Mouse (Mus musculus): ENCODE data around the gene Cd55. TPM values are rescaled to one million over a fixed set of nuclear protein-coding genes. Genes with fewer than 3 reads are reported as not detected.
"Not testable (repeated sequence)": the region's sequence is repeated elsewhere in the genome, so short reads cannot be mapped to it uniquely, and the experiment has no call there.

The Cd55 gene
- 1 to 10 TPM; 6.8 to 8.8 TPM for total RNA-seq (2021)
- long read RNA-seq, experiment 1, partial matches to known transcripts, result 0 of 3 reads
- long read RNA-seq, experiment 1, other reads (novel, unspliced or antisense), result 1 of 3 reads
- long read RNA-seq, experiment 2, partial matches to known transcripts, result 1 of 5 reads
- long read RNA-seq, experiment 2, other reads (novel, unspliced or antisense), result 0 of 5 reads

GRCm38 (mm10) chr1:130462084-130462861, at the start of gene Cd55:
TSS of gene Cd55 (minus strand) at chr1:130462744.
- DNase-seq (ENCODE audit: low spot score in 2 of 2), result peak; percentile 83 to 85

DNA sequence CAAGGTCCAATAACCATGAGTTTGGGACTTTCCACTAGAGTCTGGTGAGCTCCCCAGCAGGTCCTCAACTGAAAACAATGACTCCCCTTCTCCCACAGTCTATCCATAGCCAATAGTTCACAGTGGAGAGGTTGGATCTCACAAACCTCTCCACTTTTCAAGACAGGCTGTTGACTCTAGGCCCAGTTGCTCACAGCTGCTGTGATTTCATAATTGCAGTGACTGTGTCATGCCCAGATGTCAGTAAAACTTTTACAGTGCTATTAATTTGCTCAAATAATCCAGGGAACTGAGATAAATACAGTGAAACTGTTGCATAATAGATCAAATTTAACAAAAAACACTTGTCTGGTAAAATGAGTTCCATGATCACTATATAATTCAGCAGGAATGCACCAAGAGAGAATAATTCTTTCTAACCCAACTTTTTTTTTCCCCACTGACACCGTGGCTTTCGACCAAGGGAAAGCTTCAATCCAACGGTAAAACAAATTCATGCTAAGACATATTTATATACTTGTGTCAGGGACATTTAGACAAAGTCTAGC, 49.4 kb upstream of the Cd55 start:
- DNase-seq (ENCODE audit: low spot score in 2 of 2), result no peak

DNA sequence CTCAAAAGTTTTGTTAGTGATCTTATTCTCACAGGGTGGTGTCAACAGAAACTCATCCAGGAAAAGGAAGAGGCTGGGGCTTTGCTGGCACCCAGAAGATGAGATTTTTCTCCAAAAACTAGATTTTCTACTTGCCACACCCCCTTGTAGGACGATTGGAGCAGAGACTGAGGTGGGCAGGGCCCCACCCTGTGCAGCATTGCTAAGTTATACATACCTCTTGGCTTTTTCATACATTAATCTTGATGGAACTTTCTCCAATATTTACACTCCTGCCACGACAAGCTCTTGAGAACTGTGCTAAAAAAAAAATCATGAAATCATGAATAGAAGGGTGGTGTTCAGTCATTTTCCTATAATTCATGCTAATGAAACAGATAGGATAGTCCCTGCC, 46.4 kb upstream of the Cd55 start:
- DNase-seq (ENCODE audit: low spot score in 2 of 2), result no peak

DNA sequence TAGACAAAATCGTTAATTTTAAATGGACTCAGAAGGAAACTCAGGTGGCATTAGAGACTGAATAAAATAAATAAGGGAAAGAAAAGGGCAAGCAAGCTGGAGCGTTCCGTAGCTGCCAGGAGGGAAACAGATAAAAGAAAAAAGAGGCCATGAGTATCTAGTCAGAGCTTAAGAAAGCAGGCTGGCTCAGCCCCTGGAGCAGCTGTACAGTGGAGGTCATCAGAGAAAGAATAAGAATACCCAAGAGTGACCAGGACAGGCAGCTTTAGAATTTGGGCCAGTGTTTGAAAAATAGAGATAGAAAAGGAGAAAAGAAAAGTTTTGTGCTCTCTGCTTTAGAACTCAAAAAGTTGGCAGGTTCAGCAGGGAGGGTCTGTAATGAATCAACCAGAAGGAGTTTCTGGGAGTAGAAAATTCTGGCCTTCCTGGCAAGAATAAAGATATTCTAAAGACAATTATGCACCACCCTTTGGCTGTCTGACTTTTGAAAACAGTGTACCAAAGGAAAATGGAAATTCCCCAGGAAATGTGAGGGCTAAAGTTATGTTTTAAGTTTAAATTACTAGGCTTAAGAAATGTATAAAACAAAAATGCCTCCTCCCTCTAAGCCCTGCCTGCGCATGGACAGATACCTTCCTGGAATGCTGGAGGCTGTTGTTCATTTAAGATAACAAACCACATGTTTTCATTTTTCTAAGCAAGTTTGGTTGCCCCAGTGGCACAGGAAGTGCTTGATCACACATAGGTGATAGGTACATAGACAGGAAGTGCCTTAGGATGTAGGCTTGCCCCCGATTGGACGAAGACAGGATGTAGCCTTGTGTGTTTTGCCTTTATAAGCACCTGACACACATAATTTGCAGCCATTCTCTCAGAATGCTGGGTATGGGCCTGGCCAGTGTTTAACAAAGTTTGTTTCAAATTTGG, 45.7 kb upstream of the Cd55 start:
- no peak for DNase-seq (ENCODE audit: low spot score in 2 of 2)

- no peak for DNase-seq (ENCODE audit: low spot score in 2 of 2)
Observed at GRCm38 (mm10) chr1:130507408-130507807, 44.9 kb upstream of the Cd55 start.

DNA sequence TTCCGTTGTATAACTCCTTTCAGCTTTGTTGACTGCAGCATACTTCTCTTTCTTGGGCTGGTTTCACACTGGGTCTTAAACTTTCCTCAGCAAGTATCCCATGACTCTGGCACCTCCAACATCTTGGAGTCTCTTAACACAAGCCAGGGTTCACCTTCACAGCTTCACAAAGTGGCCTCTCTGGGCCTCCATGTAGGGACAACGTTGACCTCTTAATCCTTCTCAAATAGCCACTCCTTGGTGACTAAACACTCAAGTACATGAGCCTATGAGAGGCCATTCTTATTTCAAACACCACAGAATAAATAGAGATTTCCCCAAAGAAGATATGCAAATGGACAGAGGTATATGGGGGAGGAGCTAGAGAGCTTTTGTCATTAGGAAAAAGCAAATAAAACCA, 37.4 kb upstream of the Cd55 start:
- no peak for DNase-seq (ENCODE audit: low spot score in 2 of 2)

DNA sequence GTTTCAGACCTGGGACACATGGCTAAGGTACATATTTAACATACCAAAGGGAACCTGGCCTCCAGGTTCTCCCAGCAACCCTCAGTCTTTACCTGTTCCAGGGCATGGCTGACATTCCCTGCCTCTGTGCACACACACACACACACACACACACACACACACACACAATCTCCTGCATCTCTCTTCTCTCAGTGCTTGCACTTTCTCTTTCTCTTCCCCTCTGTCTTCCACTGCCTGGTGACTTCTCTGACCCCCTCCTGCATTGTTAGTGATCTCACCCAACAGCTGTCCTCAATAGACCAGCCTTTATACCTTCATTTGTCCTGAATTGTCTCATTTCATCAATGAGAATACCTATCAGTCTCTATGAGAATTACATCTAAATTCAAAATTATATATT, 35.8 kb upstream of the Cd55 start:
- no peak for DNase-seq (ENCODE audit: low spot score in 2 of 2)

- DNase-seq (ENCODE audit: low spot score in 2 of 2), result no peak
Observed at GRCm38 (mm10) chr1:130486816-130487545, 24.4 kb upstream of the Cd55 start.

DNA sequence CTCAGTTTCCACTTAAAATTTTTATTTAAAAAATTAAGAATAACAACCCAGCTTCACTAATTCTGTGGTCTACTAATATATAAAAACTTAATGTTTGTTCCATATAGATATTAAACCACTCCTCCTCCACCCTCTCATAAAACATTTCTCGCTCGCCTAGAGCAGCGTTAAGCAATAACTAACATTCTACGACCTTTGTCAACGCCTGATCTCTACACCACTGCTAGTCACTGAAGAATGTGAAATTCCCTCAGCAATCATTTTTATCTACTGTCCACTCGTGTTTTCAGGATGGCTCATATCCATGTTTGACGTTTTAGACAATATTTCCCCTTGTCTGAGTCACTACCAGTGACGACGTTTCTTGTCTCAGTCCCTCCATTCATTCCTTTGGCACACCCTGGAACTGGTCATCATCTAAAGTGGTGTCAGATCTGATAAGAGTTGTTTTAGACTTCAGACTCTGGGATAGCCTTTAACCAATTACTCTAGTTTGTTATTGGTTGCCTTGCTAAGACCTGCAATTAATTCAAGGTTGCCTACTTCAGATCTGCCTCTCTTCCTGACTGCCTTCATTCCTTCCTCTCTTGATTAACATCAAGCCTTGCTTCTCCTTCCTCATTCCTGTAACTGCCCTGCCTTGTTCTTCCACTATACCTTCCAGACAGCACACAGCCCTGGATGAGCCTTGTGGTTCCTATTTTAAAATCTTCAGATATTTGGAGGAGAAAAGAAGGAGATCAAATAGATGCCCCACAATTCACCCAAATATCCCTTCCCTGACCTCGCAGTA, 23.5 kb upstream of the Cd55 start:
- no peak for DNase-seq (ENCODE audit: low spot score in 2 of 2)

GRCm38 (mm10) chr1:130485376-130485775, 22.8 kb upstream of the Cd55 start:
- DNase-seq (ENCODE audit: low spot score in 2 of 2), result no peak

DNA sequence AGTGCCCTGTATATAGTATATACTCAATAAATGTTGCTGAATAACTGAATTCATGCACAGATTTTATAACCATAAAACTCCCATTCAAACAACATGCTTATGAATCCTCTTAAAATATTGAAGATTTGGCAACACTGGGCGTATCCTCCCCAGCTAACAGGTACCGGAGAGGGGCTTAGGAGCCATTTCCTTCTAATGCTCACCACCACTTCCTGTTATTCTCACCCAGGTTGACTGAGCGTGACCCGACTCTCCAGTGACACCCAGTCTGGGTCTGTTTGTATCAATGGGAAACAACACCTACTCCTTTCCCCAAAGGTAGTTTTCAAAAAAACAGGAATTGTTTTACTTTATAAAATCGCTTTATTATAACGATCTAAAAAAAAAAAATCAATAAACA, 12.4 kb upstream of the Cd55 start:
- DNase-seq (ENCODE audit: low spot score in 2 of 2), result no peak

DNA sequence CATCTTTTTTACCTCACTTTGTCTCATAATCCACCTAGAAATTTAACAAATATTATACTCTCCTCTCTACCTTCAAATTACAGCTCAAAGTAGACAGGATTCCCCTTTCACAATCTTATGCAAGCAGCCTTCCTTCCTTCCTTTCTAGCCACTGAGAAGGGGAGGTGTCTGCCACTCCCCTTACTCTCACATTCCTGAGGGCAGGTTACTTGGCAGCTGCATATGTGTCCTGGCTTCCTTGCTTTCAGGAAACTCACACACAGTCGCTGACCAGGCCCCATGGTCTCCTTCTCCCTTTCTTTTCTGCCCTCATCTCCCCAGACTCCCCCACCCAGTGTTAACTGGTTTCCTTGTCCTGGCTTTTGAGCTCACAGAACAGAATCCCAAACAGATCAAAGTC, 11.7 kb upstream of the Cd55 start:
- DNase-seq (ENCODE audit: low spot score in 2 of 2), result no peak

DNA sequence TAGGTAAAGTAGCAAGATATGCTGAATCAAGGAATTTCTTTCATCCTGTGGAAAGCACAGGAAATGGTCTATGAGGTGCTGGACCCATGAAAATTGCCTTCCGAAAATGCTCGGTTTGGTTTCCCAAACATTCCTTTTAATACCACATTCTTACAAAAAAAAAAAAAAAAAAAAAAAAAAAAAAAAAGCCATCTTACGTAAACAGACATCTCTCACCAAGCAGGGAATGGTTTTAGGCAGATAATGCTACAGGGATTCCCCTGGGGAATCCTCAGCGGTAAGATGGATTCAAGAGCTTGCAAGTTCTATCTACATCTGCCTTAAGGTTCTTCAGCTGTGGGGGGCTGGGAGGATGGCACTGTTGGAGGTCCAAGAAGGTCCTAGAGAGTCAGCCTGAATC, 7.5 kb upstream of the Cd55 start:
- no peak for DNase-seq (ENCODE audit: low spot score in 2 of 2)

DNA sequence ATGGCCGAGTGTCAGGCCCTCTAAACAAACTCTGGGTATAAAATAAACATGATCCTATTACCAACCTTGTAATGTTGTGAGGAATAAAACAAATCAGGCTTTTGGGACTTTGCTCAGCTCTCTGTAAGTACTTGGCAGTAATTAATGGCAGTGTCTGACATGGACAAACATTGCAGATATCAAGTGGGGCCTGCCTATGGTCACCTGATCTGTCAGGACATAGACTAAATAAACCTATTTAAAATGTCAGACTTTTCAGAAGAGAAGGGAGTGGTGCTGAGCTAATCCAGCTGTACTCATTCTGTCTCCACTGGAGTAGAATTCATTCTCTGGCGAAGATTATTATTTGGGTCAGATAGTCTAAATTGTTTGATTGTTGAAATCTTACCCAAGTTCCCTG, 4.9 kb upstream of the Cd55 start:
- DNase-seq (ENCODE audit: low spot score in 2 of 2), result no peak

DNA sequence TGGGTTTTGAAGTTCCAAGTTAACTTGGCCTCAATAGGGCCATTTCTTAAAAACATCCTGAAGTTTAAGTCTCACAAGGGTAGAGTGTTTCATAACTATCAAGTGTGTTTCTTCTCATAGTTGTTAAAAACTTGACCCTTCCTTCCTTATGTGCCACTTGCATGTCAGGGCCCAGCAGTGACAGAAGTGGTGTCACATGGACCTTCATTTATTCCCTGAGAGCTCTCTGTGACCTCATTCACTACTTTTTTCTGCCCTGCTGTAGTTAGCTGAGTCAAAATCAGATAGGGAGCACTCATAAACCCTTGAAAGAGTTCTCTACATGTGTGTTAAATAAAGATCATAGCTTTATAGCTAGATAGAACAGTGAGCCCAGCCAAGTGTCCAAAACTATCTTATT, 1.6 kb upstream of the Cd55 start:
- DNase-seq (ENCODE audit: low spot score in 2 of 2), result no peak

- DNase-seq (ENCODE audit: low spot score in 2 of 2), result peak; percentile 2 to 39
Observed at GRCm38 (mm10) chr1:130462867-130463266, 323 bp upstream of the Cd55 start.

DNA sequence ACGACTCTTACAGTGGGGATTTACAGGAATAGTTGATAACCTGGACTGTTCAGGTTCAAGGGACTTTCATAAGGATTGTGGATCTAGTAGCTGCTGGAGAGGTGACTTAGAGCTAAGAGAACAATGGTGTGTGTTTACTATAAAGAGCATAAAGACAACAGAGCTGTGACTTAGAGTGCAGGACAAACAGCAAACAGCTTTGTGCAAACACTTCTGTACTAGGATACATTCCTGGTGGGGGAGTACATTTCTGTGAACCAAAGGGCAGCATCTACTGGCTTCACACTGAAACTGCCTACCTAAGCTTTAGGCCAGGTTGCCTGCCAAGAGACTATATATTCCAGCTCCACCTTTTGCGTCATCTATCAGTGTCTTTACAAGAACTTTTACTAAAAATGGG, 7.4 kb downstream of the Cd55 start:
- DNase-seq (ENCODE audit: low spot score in 2 of 2), result no peak

DNA sequence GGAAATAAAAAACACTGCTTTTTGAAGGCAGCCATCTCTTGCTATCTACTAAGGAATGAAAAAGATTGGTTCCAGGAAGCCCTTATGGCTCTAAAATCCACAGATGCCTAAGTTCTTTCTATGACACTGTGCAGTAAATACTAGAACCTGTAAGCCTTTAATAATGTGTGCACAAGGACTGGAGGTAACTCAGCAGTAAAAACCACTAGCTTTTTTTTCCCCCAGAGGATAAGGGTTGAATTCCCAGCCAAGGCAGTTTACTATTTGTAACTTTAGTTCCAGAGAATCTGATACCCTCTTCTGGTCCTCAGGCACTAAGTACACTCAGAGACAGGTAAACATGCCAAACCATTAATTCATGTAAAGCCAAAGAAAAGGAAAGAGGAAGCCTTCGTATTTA, 19.6 kb downstream of the Cd55 start:
- DNase-seq (ENCODE audit: low spot score in 2 of 2), result not testable (repeated sequence)

- DNase-seq (ENCODE audit: low spot score in 2 of 2), result no peak
Observed at GRCm38 (mm10) chr1:130430920-130431319, 31.6 kb downstream of the Cd55 start.

GRCm38 (mm10) chr1:130428667-130429066, 33.9 kb downstream of the Cd55 start:
- DNase-seq (ENCODE audit: low spot score in 2 of 2), result not testable (repeated sequence)

Data from layer of hippocampus, postnatal 14 days (tissue).